ENCODE assay signal across 9 mouse cellular contexts in the genomic region with DNA sequence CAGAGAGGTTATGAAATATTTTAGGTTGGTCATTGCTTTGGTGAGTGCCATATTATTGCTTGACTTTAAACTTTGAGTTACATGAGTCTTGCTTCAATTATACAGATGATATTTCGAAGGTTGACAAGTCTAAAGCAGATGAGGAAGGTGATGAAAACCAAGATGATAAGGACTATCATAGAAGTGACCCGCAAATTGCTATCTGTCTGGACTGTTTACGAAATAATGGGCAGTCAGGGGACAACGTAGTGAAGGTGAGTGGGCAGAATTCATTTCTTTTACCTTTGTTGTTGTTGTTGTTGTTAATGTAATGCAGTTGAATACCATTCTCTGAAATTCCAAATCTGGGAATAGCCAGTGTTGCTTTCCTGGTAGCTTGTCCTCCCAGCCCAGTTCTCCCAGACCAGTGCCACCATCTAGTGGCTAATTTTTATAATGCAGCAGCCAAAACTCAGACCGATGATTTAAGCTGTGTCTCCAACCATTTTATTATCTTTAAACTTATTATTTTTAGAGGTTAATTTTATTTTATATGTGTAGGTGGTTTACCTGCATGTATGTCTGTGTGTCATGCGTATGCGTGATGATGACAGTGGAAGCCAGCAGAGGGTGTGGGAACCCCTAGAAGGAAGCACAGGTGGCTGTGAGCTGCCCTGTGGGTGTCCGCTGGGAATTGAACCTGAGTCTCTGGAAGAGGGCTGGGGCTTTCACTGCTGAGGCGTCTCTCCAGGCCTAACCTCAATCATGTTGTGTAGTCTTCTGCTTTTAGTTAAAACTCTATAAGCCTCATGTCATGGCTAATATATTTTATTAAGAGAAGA.
DNase-seq lines count a peak whose midpoint lies in the region; ATAC-seq and TF ChIP-seq lines count a peak whose summit lies in the region.
"Had no signal": no experiment of that assay in that cellular context is flagged by ENCODE, and none has a peak within 500 bp of the region (broad histone marks: within the 10 kb centered on the region; RNA-seq: fewer than 3 reads in every experiment).

No protein-coding gene starts in this region.

- peaks cover 6% of the 10 kb centered on the region; the same call in 1 of the 2 replicates for H3K36me3 ChIP-seq in intestine, postnatal 0 days (ENCODE audit: control insufficient read depth, insufficient read depth)
- H3K36me3 ChIP-seq in intestine, embryonic 16.5 days (ENCODE audit: control insufficient read depth, insufficient read depth, low read length) = no peaks in the 10 kb centered on the region
- no peaks in the 10 kb centered on the region for H3K36me3 ChIP-seq in midbrain, embryonic 12.5 days
- H3K36me3 ChIP-seq: embryonic facial prominence, embryonic 13.5 days had no signal

- intact Hi-C loops in heart, postnatal 36 days (cut with DNase I) = loop anchor here (1.0 to 5.0 kb wide), 4 partner anchors 178 to 350 kb away; no protein-coding TSS in a partner anchor

- no peaks in the 10 kb centered on the region for H3K27me3 ChIP-seq in intestine, postnatal 0 days (replicated peaks; ENCODE audit: control insufficient read depth, insufficient read depth, low read length)
- H3K27me3 ChIP-seq in intestine, embryonic 16.5 days (replicated peaks; ENCODE audit: control insufficient read depth, insufficient read depth, low read length) = no peaks in the 10 kb centered on the region
- H3K27me3 ChIP-seq in midbrain, embryonic 12.5 days = no peaks in the 10 kb centered on the region
- H3K27me3 ChIP-seq: embryonic facial prominence, embryonic 13.5 days had no signal

- H3K4me1 ChIP-seq in intestine, postnatal 0 days (replicated peaks; ENCODE audit: control insufficient read depth, insufficient read depth, low read length) = no peaks in the 10 kb centered on the region; the same call in 1 of the 2 replicates
- H3K4me1 ChIP-seq in intestine, embryonic 16.5 days (ENCODE audit: control insufficient read depth, insufficient read depth, low read length) = no peaks in the 10 kb centered on the region
- H3K4me1 ChIP-seq in midbrain, embryonic 12.5 days = no peaks in the 10 kb centered on the region
- H3K4me1 ChIP-seq: embryonic facial prominence, embryonic 13.5 days had no signal

- peak; percentile 31 for DNase-seq in R1 (ENCODE audit: low read depth, low spot score)
- peak; percentile 42 to 70 for DNase-seq in cerebellum, postnatal 25 days
- DNase-seq in heart, postnatal 36 days = peak; percentile 49 to 65
- DNase-seq in layer of hippocampus, postnatal 25 days (ENCODE audit: extremely low spot score in 1 of 2, low spot score in 1 of 2) = peak; percentile 19 to 67
- peak; percentile 18 for DNase-seq in thymus, postnatal 0 days (ENCODE audit: low spot score)

- ATAC-seq in intestine, postnatal 0 days = no peak
- ATAC-seq in intestine, embryonic 16.5 days = no peak
- ATAC-seq in midbrain, embryonic 12.5 days (ENCODE audit: low FRiP score, low read depth) = peak; percentile 69; the same call in 1 of the 2 replicates

- 60% methylated on average over 9 of the region's 9 CpGs for WGBS in intestine, postnatal 0 days
- 57% methylated on average over 9 of the region's 9 CpGs for WGBS in intestine, embryonic 16.5 days
- WGBS in midbrain, embryonic 12.5 days = 53% methylated on average over 9 of the region's 9 CpGs

- H3K4me2 ChIP-seq in intestine, postnatal 0 days (replicated peaks; ENCODE audit: low read depth) = no peak overlapping the region
- H3K4me2 ChIP-seq in intestine, embryonic 16.5 days (ENCODE audit: low read depth, low read length) = no peak overlapping the region
- no peak overlapping the region for H3K4me2 ChIP-seq in midbrain, embryonic 12.5 days (replicated peaks)
- H3K4me2 ChIP-seq: embryonic facial prominence, embryonic 13.5 days had no signal

- no peak overlapping the region for H3K9ac ChIP-seq in intestine, postnatal 0 days (ENCODE audit: low read depth, low read length)
- no peak overlapping the region for H3K9ac ChIP-seq in intestine, embryonic 16.5 days (ENCODE audit: low read depth, low read length)
- H3K9ac ChIP-seq in midbrain, embryonic 12.5 days (replicated peaks) = no peak overlapping the region
- H3K9ac ChIP-seq: embryonic facial prominence, embryonic 13.5 days had no signal

- H3K9me3 ChIP-seq in intestine, postnatal 0 days (ENCODE audit: control insufficient read depth) = no peaks in the 10 kb centered on the region
- no peaks in the 10 kb centered on the region for H3K9me3 ChIP-seq in intestine, embryonic 16.5 days (ENCODE audit: control insufficient read depth, low read length)
- no peaks in the 10 kb centered on the region for H3K9me3 ChIP-seq in midbrain, embryonic 12.5 days
- H3K9me3 ChIP-seq: embryonic facial prominence, embryonic 13.5 days had no signal

- TF ChIP-seq CTCF in intestine, postnatal 0 days (IDR thresholded peaks at IDR 0.05; ENCODE audit: low read depth) = peak; percentile 90

- H3K27ac ChIP-seq in intestine, postnatal 0 days (ENCODE audit: low read depth, low read length) = no peak overlapping the region
- H3K27ac ChIP-seq in intestine, embryonic 16.5 days (ENCODE audit: low read length) = no peak overlapping the region
- H3K27ac ChIP-seq in midbrain, embryonic 12.5 days (replicated peaks) = no peak overlapping the region
- H3K27ac ChIP-seq: embryonic facial prominence, embryonic 13.5 days had no signal

- no peak overlapping the region for H3K4me3 ChIP-seq in intestine, postnatal 0 days (ENCODE audit: low read depth, low read length)
- no peak overlapping the region for H3K4me3 ChIP-seq in intestine, embryonic 16.5 days (ENCODE audit: low read length)
- no peak overlapping the region for H3K4me3 ChIP-seq in midbrain, embryonic 12.5 days
- H3K4me3 ChIP-seq: embryonic facial prominence, embryonic 13.5 days had no signal
